Mouse (Mus musculus) adrenal gland, postnatal 10 days (tissue): ENCODE measurements around the gene Fam160b1. TPM values are rescaled to one million over a fixed set of nuclear protein-coding genes. Genes with fewer than 3 reads are reported as not detected.

Experiments used
- DNase-seq: peaks from one replicate; pipeline ENCODE4 v3.0.0; 2021; ENCODE audit warnings: mixed read lengths
- long read RNA-seq, 2 experiments: library from polyadenylated mRNA; stranded (forward); transcript quantifications; one replicate each; pipeline ENCODE4 v2.0.0; 2021
- total RNA-seq, 2 experiments: library from RNA; stranded (reverse); gene quantifications; 2 replicates each; pipeline ENCODE4 v1.2.3; 2021

Fam160b1 gene
- total RNA-seq = 10 to 100 TPM; 20.4 to 23.5 TPM
- long read RNA-seq, experiment 1, full-length matches to known transcripts = 11 of 14 reads
- long read RNA-seq, experiment 1, partial matches to known transcripts = 1 of 14 reads
- long read RNA-seq, experiment 1, other reads (novel, unspliced or antisense) = 2 of 14 reads
- long read RNA-seq, experiment 2, full-length matches to known transcripts = 8 of 14 reads
- long read RNA-seq, experiment 2, partial matches to known transcripts = 2 of 14 reads
- long read RNA-seq, experiment 2, other reads (novel, unspliced or antisense) = 4 of 14 reads

DNA sequence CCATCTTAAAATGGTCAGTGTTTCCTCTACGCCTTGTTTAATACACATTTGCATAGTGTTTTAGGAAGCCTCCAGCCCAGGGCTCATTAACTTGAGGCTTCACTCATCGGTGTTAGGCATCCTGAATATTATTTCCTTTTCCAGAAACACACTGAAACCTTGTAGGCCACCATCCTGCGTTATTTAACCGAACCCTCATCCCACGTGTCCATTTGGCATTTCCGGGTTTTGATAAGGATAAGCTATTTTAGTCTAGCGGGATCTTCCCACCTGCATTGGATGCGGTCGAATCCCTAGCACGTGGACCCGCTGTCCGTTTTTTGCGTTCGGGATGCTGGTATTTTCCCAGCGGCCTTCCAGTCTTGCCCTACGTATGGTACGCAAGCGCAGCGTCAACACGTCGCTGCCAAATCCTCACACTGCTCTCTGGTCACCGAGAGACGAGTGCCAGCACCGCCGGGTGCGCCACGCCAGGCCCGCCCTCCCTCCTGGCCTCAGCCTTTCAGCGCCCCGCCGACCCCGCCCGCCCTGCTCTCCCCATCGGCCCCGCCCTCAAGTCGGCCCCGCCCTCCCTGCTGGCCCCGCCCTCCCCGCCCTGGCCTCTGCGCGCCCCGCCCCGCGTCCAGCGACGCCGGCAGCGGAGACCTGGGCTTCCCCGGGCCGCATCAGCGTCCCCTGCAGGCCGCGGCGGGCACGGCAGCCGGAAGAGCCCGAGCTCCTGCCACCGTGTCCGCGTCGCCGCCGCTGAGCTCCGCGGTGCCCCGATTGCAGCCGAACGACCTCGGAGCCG lies at the start of gene Fam160b1:
Fam160b1 (plus strand) TSS at position 340 of the 790 bp plus-strand sequence.
- DNase-seq = peak; percentile 97

- peak; percentile 67 for DNase-seq
These were observed 47.3 kb upstream of the Fam160b1 start for GRCm38 (mm10) chr19:57313226-57313625.

- DNase-seq = no peak
These were observed 46.6 kb upstream of the Fam160b1 start for GRCm38 (mm10) chr19:57313891-57314345.

DNA sequence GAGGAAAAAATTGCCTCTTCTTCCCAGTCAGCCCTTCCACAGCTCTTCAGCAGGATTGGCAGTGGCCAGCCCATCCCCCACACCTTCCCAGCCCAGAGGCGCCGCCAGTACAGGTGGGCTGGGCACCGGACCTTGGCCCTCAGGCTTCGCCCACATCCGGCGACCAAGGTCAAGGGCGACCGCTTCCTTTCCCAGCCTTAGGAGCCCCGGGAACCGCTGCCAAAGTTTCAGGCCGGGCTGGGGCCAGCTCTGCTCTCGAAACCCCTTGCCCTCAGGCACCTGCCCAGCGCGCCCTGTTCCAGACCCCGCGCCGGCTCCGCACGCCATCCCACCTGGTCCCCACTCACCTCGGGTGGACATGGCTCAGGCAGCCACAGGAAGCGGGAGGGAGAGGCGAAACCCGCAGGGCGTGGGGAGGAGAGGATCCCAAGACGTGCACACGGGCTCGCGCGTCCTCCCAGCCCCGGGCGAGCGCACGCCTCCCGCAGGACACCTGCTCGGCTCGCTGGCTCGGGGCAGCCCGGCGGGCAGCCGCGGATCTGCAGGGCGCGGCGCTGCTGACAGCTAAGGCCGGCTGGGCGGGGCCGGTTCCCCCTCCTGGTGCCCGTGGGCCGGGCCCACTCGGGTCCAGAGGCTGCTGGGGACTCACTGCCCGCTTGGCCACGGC lies 46.0 kb upstream of the Fam160b1 start, which contains the start of gene Ablim1:
Ablim1 (minus strand) TSS at position 574 of the 667 bp plus-strand sequence.
- DNase-seq = peak; percentile 73

GRCm38 (mm10) chr19:57315013-57315565 lies 45.4 kb upstream of the Fam160b1 start:
- peak; percentile 50 for DNase-seq

GRCm38 (mm10) chr19:57316597-57316996 lies 43.9 kb upstream of the Fam160b1 start:
- no peak for DNase-seq

DNA sequence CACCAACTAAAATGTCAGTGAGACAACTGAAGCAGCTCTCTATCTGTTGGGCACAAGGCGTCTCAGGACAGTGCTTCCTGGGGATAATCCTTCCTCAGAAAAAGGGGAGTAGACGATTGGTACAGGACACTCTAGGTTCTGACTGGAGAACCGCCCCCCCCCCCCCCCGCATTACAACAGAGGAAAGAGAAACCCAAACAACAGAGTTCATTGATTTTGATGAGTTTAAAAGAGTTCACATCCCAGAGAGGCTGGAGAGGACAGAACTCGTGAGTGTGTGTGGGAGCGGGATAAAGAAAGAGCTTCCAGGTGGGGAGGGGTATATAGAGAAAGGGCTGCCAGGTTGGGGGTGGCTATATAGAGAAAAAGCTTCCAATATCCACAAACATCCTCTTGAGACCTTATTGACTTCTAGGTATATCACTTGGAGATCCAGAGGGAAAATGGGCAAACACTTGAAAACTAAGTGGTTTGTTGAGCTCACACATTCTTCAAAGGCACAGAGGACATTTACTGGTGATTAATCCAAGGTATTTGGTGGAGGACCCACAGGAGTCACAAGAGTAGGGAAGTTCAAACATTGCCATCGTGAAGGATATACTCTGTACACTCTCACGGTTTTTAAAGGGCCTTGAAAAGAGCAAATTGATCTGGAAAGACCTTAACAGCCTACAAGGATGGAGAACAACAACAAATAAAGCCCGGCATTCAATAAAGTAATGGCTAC lies 39.7 kb upstream of the Fam160b1 start:
- no peak for DNase-seq

DNA sequence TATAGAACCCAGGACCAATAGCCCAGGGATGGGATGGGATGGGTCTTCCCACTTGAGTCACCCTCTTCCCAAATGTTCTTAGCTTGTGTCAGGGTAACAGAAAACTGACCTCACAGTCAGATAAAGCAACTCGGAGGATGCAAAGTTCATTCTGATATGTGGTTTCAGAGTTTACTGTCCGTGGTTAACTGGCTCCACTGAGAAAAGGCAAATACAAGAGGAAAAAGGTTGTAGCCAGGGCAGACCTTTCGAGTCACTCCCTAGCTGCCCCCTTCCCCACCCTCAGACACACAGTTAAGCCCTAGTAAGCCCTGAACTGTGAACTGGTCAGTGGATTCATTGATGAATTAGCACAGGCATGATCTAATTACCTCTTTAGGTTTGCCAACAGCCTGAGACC lies 38.6 kb upstream of the Fam160b1 start:
- no peak for DNase-seq

- no peak for DNase-seq
These were observed 38.0 kb upstream of the Fam160b1 start for GRCm38 (mm10) chr19:57322491-57322890.

- no peak for DNase-seq
These were observed 37.4 kb upstream of the Fam160b1 start for GRCm38 (mm10) chr19:57323087-57323486.

DNA sequence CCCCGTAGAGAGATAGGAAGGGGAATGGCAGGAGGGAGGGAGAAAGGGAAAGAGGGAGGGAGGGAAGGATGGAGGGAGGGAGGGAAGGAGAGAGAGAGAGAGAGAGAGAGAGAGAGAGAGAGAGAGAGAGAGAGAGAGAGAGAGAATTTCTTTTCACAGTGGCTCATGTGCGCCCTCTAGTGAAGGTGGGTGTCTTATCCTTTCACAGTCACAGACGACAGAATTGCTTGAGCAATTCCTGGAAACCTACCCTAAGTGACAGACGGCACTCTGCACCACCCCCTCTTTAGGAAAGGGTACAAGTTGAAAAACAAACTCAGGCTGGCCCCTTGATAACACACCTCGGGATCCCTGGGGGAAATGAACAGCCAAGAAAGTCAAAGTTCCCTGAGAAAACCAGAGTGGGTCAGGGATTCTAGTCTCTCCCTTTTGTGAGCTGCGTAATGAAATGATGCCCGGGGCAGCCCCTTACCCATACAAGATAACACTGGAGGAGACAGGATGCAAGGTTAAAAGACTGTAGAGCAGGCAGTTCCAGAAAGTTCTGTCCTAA lies 34.7 kb upstream of the Fam160b1 start:
- peak; percentile 82 for DNase-seq

- DNase-seq = no peak
These were observed 32.8 kb upstream of the Fam160b1 start for GRCm38 (mm10) chr19:57327679-57328078.

- DNase-seq = no peak
These were observed 32.2 kb upstream of the Fam160b1 start for GRCm38 (mm10) chr19:57328269-57328668.

GRCm38 (mm10) chr19:57328792-57329191 lies 31.7 kb upstream of the Fam160b1 start:
- DNase-seq = peak; percentile 57

DNA sequence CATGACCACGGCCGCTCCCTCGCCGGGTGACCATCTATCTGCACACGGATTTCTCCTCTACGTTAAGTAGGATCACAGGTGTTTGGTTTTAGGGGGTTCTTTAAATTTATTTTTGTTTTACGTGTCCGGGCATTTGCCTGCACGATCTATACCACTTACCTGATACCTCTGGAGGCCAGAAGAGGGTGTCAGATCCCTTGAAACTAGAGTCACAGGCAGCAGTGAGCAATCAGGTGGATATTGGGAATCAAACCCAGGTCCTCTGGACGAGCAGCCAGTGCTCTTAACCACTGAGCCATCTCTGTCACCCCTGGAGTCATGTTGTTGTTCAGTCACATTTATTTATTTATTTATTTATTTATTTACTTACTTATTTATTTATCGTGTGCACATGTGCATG lies 30.2 kb upstream of the Fam160b1 start:
- DNase-seq = no peak

DNA sequence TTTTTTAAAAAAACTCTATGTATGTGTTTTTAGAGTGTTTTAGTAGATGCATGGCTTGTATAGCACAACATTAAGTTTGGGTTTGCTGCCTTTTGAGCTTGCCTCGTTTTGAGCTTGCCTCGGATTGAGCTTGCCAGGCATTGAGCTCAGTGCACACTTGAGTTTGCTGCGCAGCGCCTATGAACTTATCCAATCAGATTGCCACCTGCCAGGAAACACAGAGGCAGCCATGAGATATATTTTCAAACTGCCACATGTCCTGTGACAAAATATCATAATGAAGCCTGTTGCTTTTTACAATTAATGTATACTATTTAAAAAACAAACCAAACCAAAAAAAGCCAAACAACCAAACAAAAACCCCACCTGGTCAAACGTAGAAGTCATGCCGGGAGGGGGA lies 29.2 kb upstream of the Fam160b1 start:
- DNase-seq = no peak

DNA sequence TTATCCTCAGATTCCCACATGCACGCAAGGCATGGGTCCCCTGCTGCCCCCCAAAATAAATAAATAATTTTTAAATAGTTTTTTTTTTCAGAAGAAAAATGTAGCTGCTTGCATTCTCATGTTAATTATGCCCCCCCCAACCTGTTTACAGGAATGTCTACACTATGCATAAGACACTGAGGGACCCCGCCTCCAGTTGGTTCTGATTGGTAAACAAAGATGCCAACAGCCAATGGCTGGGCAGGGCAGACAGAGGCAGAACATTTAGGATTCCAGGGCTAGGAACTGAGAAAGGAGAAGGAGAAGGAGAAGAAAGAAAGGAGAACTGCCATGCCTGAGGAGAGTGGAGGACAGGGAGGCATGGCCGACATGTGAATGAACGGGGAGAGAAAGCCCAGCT lies 27.1 kb upstream of the Fam160b1 start:
- DNase-seq = no peak

- DNase-seq = no peak
These were observed 25.3 kb upstream of the Fam160b1 start for GRCm38 (mm10) chr19:57335135-57335534.

DNA sequence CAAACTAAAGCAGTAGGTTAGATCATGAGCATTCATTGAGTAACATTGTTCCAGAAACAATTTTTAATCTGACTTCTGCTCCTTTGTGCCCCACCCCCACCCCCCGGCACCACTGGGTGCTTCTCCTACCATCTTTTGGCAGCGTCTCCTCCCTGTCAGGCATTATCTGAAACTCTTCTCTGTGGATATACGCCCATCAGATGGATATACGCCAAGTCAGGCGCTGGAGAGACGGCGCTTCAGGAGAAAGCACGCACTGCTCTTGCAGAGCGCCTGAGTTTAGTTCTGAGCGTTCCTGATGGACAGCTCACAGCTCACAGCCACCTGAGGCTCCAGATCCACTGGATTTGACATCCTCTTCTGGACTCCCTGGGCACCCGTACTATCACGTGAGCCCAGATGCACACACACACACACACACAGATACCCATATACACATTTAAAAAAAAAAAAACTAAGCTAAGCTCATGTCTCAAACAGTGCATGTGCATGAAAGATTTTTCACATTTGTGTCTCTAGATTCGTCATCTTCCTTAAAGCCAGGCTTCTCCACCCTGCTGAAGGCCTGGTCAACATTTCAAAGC lies 21.1 kb upstream of the Fam160b1 start:
- DNase-seq = no peak

DNA sequence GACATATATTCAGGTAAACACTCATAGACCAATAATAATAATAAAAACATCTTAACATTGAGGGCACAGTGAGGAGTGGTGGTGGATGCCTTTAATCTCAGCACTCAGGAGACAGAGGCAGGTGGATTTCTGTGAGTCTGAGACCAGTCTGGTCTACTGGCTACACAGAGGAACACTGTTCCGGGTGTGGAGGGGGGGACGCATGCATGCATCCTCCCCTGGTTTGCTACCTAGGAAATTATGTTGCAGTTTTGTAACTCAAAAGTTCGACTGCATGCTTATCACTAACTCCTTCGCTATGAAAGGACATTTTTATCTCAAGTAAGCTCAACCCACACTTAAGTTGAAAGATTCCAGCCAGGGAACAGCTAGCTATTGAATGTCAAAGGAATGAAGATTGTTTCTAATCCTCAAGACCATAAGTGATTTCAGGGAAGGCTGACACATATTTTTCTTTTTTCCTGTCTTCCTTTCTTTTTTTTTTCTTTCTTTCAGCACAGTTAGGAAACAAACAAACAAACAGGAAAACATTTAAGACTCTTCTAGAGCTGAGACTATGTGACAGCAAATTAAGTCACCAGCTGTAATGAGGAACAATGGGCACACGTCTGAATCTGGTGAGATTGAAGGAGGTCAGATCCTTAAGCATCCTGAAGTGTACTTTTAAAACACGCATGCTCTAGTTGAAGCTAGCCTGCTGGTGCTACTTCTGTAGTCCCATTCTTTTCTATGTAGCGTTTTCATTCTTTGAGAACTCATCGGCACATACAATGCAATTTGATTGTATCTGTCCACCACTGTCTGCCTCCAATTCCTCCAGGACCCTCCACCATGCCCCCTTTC lies 19.4 kb upstream of the Fam160b1 start:
- DNase-seq = no peak
